Mouse (Mus musculus) stomach, postnatal 0 days (tissue): ENCODE data around the gene Sema7a. TPM values are rescaled to one million over a fixed set of nuclear protein-coding genes. Genes with fewer than 3 reads are reported as not detected.
A peak's percentile ranks its signal among the peaks of the same experiment; 100 is the strongest.

Experiments used
- ATAC-seq: fragments of 200-750 bp; cut with Nextera tagmentation; 2 replicates; pipeline ENCODE4 v1.8.0; 2017; ENCODE audit not compliant: low FRiP score, low TSS enrichment
- DNase-seq: peaks from one replicate; pipeline ENCODE4 v3.0.0-alpha.2; 2016; ENCODE audit warnings: low spot score
- H3K27ac ChIP-seq: fragments of 300-500 bp; sonication (generic); replicated peaks from 2 replicates; pipeline ENCODE4 v1.5.1; 2014; ENCODE audit warnings: mild to moderate bottlenecking, control low read depth
- H3K27me3 ChIP-seq: fragments of 300-500 bp; sonication (generic); 2 replicates; pipeline ENCODE4 v1.6.1; 2014; ENCODE audit warnings: low read length; ENCODE audit not compliant: control insufficient read depth, insufficient read depth
- H3K36me3 ChIP-seq: fragments of 300-500 bp; sonication (generic); 2 replicates; pipeline ENCODE4 v1.6.1; 2014; ENCODE audit warnings: low read length, mixed read lengths; ENCODE audit not compliant: control insufficient read depth, insufficient read depth
- H3K4me1 ChIP-seq: fragments of 300-500 bp; sonication (generic); replicated peaks from 2 replicates; pipeline ENCODE4 v1.6.1; 2014; ENCODE audit warnings: antibody characterized with exemption; ENCODE audit not compliant: control insufficient read depth, insufficient read depth
- H3K4me2 ChIP-seq: fragments of 300-500 bp; sonication (generic); replicated peaks from 2 replicates; pipeline ENCODE4 v1.6.1; 2014; ENCODE audit warnings: low read depth, mild to moderate bottlenecking, control low read depth, moderate library complexity
- H3K4me3 ChIP-seq: fragments of 300-500 bp; sonication (generic); 2 replicates; pipeline ENCODE4 v1.5.1; 2014; ENCODE audit warnings: low read depth, low read length, control low read depth
- H3K9ac ChIP-seq: fragments of 300-500 bp; sonication (generic); 2 replicates; pipeline ENCODE4 v1.6.1; 2014; ENCODE audit warnings: mild to moderate bottlenecking, low read length, control low read depth, mixed read lengths
- H3K9me3 ChIP-seq: fragments of 300-500 bp; sonication (generic); 2 replicates; pipeline ENCODE4 v1.6.1; 2016; ENCODE audit warnings: low read length; ENCODE audit not compliant: control insufficient read depth
- CTCF ChIP-seq: IDR thresholded peaks from 2 replicates; pipeline ENCODE4 v1.5.1; 2016; ENCODE audit warnings: antibody characterized with exemption, low read depth, mild to moderate bottlenecking, moderate library complexity
- EP300 ChIP-seq: optimal IDR thresholded peaks from 2 replicates; pipeline ENCODE3; 2016; ENCODE audit warnings: antibody characterized with exemption
- WGBS: fragments of 180-500 bp; shearing (Covaris S2); extraction: QIAGEN DNeasy Blood & Tissue Kit; methylation state at CpG from one replicate; pipeline ENCODE4 v1.1.7; 2014; 5-methylcytosine and 5-hydroxymethylcytosine counted together
- polyA plus RNA-seq: library from polyadenylated mRNA; unstranded; fragments of >200 nt; fragmentation: Nextera tagmentation; extraction: Ambion mirVana; gene quantifications from 2 replicates; pipeline ENCODE4 v1.2.1, GENCODE M21; 2015

Gene Sema7a
- polyA plus RNA-seq, 1 experiment from 2014 or later, result 1.0 TPM

DNA sequence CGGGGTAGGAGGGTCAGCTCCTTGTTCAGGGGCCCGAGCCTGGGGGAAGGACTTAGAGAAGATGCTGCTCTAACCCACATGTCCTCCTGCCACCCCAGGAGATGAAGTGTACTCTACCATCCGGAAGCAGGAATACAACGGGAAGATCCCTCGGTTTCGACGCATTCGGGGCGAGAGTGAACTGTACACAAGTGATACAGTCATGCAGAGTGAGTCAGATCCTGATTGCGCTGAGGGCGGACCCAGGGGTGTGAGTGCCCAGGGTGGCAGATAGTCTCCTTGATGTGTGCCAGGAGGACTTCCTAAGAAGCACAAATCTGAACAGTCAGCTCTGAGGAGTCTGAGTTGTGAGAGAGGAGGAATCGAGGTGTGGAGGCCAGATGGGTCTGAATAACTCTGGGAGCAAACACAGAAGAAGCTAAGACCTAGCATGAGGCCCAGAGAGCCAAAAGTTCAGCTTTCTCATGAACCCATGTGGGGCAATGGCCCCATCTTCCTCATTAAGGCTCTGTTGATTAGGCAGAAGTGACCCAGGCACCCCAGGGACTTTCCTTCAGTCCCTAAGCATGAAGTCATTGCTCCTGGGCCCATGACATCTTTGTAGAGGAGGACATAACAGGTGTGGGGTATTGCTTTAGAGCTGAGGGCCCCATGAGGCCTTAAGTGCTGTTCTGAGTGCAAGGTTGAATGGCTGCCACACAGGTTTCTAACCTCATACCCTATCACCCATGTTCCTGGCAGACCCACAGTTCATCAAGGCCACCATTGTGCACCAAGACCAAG, 15.2 kb downstream of the Sema7a start:
- H3K4me1 ChIP-seq, result no peaks in the 10 kb centered on the region
- no peak overlapping the region for H3K9ac ChIP-seq
- ATAC-seq (peak; percentile 83), DNase-seq (peak; percentile 78)
- no peak overlapping the region for H3K4me2 ChIP-seq
- no peak for TF ChIP-seq CTCF
- no peak for TF ChIP-seq EP300
- no peaks in the 10 kb centered on the region for H3K36me3 ChIP-seq
- H3K27me3 ChIP-seq, result no peaks in the 10 kb centered on the region
- H3K27ac ChIP-seq, result 0 out of 2 replicates have a peak overlapping the region, but pooled peaks have one; percentile 53
- no peaks in the 10 kb centered on the region for H3K9me3 ChIP-seq
- WGBS, result 70% methylated on average over 12 of the region's 12 CpGs
- no peak overlapping the region for H3K4me3 ChIP-seq

DNA sequence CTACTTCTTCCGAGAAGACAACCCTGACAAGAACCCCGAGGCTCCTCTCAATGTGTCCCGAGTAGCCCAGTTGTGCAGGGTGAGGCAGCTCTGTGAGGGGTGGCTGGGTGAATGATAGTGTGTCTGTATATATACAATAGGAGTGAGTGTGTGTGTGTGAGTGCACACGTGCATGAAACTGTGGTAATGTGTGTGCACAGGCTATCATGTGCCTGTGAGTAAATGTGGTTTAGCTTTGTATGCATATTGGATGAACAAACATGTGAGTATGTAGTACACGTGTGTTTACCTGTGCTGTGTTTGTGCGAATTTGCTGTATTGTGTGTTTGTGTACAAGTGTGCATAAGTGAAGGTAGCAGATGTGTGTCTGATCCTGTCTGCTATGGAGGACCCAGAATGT, 15.9 kb downstream of the Sema7a start:
- Histone ChIP-seq H3K4me3 (no peak overlapping the region), H3K9ac (no peak overlapping the region), H3K4me2 (no peak overlapping the region), H3K36me3 (no peaks in the 10 kb centered on the region), H3K27ac (0 out of 2 replicates have a peak overlapping the region, but pooled peaks have one; percentile 53), H3K9me3 (no peaks in the 10 kb centered on the region), H3K4me1 (no peaks in the 10 kb centered on the region), H3K27me3 (no peaks in the 10 kb centered on the region)
- peak; percentile 35; the same call in 1 of the 2 replicates for ATAC-seq
- no peak for DNase-seq
- TF ChIP-seq EP300, result no peak
- TF ChIP-seq CTCF, result no peak
- WGBS, result 75% methylated on average over 6 of the region's 6 CpGs

DNA sequence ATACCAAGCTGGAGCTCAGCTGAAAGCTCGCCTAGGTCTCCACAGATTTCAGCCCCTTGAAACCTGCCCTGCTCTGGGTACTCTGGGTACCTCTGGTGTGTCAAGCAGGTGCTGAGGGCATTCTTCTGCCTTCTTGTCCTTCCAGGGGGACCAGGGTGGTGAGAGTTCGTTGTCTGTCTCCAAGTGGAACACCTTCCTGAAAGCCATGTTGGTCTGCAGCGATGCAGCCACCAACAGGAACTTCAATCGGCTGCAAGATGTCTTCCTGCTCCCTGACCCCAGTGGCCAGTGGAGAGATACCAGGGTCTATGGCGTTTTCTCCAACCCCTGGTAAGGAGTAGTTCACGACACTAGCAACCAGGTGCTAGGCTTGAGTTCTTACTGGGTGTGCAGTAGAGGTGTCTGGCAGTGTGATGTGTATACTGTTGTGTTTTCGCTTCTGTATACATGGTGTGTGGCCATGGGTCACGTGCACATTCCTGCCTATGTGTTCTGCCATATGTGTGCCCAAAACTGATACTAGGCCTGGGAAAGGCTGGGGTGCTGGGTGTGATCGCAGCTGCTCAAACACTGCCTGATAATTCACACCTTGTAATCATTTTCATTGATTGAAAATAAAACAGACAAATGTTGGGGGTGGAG, 16.4 kb downstream of the Sema7a start:
- TF ChIP-seq EP300 (no peak), CTCF (no peak)
- H3K27ac ChIP-seq, result no peak overlapping the region
- no peaks in the 10 kb centered on the region for H3K9me3 ChIP-seq
- no peaks in the 10 kb centered on the region for H3K36me3 ChIP-seq
- H3K4me2 ChIP-seq, result no peak overlapping the region
- peak; percentile 45 for DNase-seq
- no peaks in the 10 kb centered on the region for H3K27me3 ChIP-seq
- no peaks in the 10 kb centered on the region for H3K4me1 ChIP-seq
- WGBS, result 71% methylated on average over 9 of the region's 9 CpGs
- no peak overlapping the region for H3K4me3 ChIP-seq
- H3K9ac ChIP-seq, result no peak overlapping the region
- ATAC-seq, result peak; percentile 22; the same call in 1 of the 2 replicates

DNA sequence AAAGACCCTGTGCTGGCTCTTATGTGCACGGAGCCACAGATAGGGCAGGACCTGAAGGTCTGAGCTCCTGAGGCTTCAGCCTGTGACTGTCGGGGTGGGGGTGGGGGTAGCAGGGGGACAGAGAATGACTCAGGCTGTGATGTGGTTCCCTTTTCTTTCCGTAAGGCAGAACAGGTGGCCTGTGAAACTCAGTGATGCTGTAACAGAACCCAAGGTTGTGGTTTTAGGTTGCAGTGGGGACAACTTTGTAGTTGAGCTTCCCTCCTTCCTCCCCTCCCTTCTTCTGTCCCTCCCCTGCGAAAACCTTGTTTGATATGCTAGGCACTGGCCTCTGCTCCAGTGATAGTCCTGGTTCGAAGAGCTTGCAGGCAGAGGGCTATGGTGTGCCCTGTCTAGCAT, 16.9 kb downstream of the Sema7a start:
- H3K9ac ChIP-seq, result no peak overlapping the region
- ATAC-seq (no peak), DNase-seq (no peak)
- no peaks in the 10 kb centered on the region for H3K27me3 ChIP-seq
- H3K4me2 ChIP-seq, result no peak overlapping the region
- no peaks in the 10 kb centered on the region for H3K36me3 ChIP-seq
- no peaks in the 10 kb centered on the region for H3K4me1 ChIP-seq
- H3K4me3 ChIP-seq, result no peak overlapping the region
- TF ChIP-seq EP300 (no peak), CTCF (no peak)
- 0 out of 2 replicates have a peak overlapping the region, but pooled peaks have one; percentile 13 for H3K27ac ChIP-seq
- WGBS, result 44% methylated on average over 5 of the region's 5 CpGs
- no peaks in the 10 kb centered on the region for H3K9me3 ChIP-seq

DNA sequence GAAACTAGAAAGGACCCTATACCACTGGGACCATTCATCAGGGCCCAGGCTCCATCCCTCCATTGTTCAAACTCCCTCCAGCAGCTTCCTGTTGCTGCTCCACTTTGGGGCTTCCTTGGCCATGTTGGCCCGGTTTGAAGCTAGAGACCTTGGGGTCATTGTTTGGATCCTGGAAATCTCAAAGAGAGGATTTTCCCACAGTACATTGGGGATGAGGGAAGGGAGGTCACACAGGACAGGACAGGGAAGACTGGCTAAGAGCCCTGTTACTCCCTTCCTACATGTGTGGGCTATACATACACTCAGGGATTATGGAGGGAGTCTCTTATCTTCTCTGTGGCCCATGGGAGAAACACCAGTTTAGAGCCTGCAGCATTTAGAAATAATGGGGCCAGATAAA, 18.7 kb downstream of the Sema7a start:
- no peak for DNase-seq
- WGBS, result 79% methylated on average over 1 of the region's 1 CpGs
- no peak overlapping the region for H3K4me2 ChIP-seq
- TF ChIP-seq CTCF (no peak), EP300 (no peak)
- no peak overlapping the region for H3K4me3 ChIP-seq
- H3K4me1 ChIP-seq, result no peaks in the 10 kb centered on the region
- H3K9me3 ChIP-seq, result no peaks in the 10 kb centered on the region
- H3K9ac ChIP-seq, result no peak overlapping the region
- no peaks in the 10 kb centered on the region for H3K36me3 ChIP-seq
- no peaks in the 10 kb centered on the region for H3K27me3 ChIP-seq
- ATAC-seq, result no peak
- H3K27ac ChIP-seq, result no peak overlapping the region

DNA sequence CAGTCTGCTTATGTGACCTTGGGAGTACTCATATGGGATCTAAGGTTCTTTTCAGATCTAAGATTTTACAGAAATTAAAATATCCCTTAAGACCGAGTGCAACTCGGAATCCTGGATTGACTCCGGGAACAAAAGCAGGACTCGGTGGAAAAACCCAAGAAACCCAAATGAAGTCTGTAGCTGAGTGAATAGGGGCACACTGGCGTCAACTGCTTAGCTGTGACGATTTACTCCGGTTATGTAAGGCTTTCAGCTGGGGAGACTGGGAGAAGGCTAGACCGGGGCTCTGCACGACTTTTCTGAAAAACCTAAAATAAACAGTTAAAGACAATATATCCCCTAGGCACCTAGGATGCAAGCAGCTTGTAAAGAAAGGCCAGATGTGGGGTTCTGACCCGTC, 19.5 kb downstream of the Sema7a start:
- ATAC-seq (no peak), DNase-seq (no peak)
- Histone ChIP-seq H3K4me1 (no peaks in the 10 kb centered on the region), H3K27me3 (no peaks in the 10 kb centered on the region), H3K9ac (no peak overlapping the region), H3K9me3 (no peaks in the 10 kb centered on the region), H3K4me2 (no peak overlapping the region), H3K4me3 (no peak overlapping the region), H3K27ac (no peak overlapping the region), H3K36me3 (no peaks in the 10 kb centered on the region)
- TF ChIP-seq CTCF (no peak), EP300 (no peak)
- WGBS, result 49% methylated on average over 10 of the region's 10 CpGs
